Mouse (Mus musculus) myocyte (in vitro differentiated cells): ENCODE measurements around the gene St3gal4. TPM values are rescaled to one million over a fixed set of nuclear protein-coding genes. Genes with fewer than 3 reads are reported as not detected.

Source experiments
- H3K27me3 ChIP-seq: one replicate; pipeline ENCODE4 v1.6.1; 2011; ENCODE audit not compliant: control insufficient read depth, insufficient read depth, insufficient read length
- H3K36me3 ChIP-seq: one replicate; pipeline ENCODE4 v1.6.1; 2011; ENCODE audit not compliant: control insufficient read depth, insufficient read depth
- H3K4me2 ChIP-seq: one replicate; pipeline ENCODE4 v1.6.1; 2011; ENCODE audit warnings: low read depth, control low read depth
- H3K4me3 ChIP-seq: one replicate; pipeline ENCODE4 v1.5.1; 2011; ENCODE audit warnings: mild to moderate bottlenecking, control low read depth, moderate library complexity
- H3K79me2 ChIP-seq: one replicate; pipeline ENCODE4 v1.6.1; 2011; ENCODE audit not compliant: control insufficient read depth, insufficient read depth
- H3ac ChIP-seq: one replicate; pipeline ENCODE4 v1.6.1; 2011; ENCODE audit not compliant: control insufficient read depth, insufficient read length
- CEBPB ChIP-seq: IDR thresholded peaks from 2 replicates; pipeline ENCODE4 v1.6.1; 2011; ENCODE audit warnings: mild to moderate bottlenecking, moderate library complexity; ENCODE audit not compliant: poor library complexity, insufficient read depth, severe bottlenecking
- E2F4 ChIP-seq: IDR thresholded peaks from one replicate; pipeline ENCODE4 v1.6.1; 2011; ENCODE audit warnings: mild to moderate bottlenecking, control low read depth, moderate library complexity; ENCODE audit not compliant: insufficient read depth
- MAX ChIP-seq: IDR thresholded peaks from one replicate; pipeline ENCODE4 v1.6.1; 2011; ENCODE audit warnings: low read depth, mild to moderate bottlenecking, control low read depth
- MYOD1 ChIP-seq, 3 experiments: IDR thresholded peaks; one replicate each; pipeline ENCODE4 v1.6.1; 2011; ENCODE audit warnings: control low read depth in 2 of 3, low read depth in 2 of 3, mild to moderate bottlenecking in 2 of 3, moderate library complexity in 1 of 3; ENCODE audit not compliant: insufficient read length in 2 of 3, control insufficient read depth in 1 of 3
- MYOG ChIP-seq, 3 experiments: IDR thresholded peaks; one replicate each; pipeline ENCODE4 v1.6.1; 2011; ENCODE audit warnings: control low read depth in 2 of 3, low read depth in 2 of 3, mild to moderate bottlenecking in 2 of 3; ENCODE audit not compliant: insufficient read length in 2 of 3, control insufficient read depth in 1 of 3, insufficient read depth in 1 of 3
- POLR2A ChIP-seq: IDR thresholded peaks from one replicate; pipeline ENCODE4 v1.6.1; 2011; ENCODE audit warnings: low read depth, mild to moderate bottlenecking, control low read depth, moderate library complexity; ENCODE audit not compliant: insufficient read length
- POLR2AphosphoS2 ChIP-seq: IDR thresholded peaks from one replicate; pipeline ENCODE4 v1.6.1; 2011; ENCODE audit warnings: low read depth, control low read depth; ENCODE audit not compliant: insufficient read length
- REST ChIP-seq: IDR thresholded peaks from one replicate; pipeline ENCODE4 v1.6.1; 2011; ENCODE audit warnings: mild to moderate bottlenecking, control low read depth, moderate library complexity; ENCODE audit not compliant: insufficient read depth, insufficient read length
- SRF ChIP-seq: IDR thresholded peaks from one replicate; pipeline ENCODE4 v1.6.1; 2011; ENCODE audit warnings: low read depth; ENCODE audit not compliant: control insufficient read depth, insufficient read length
- TCF12 ChIP-seq: IDR thresholded peaks from one replicate; pipeline ENCODE4 v1.6.1; 2011; ENCODE audit warnings: mild to moderate bottlenecking, control low read depth; ENCODE audit not compliant: poor library complexity, insufficient read depth, severe bottlenecking
- TCF3 ChIP-seq: IDR thresholded peaks from one replicate; pipeline ENCODE4 v1.6.1; 2011; ENCODE audit warnings: low read depth, control low read depth; ENCODE audit not compliant: insufficient read length
- USF1 ChIP-seq: IDR thresholded peaks from one replicate; pipeline ENCODE4 v1.6.1; 2011; ENCODE audit warnings: low read depth, mild to moderate bottlenecking, control low read depth, moderate library complexity
- polyA plus RNA-seq: library from polyadenylated mRNA; unstranded; fragments of >200 nt; fragmentation: generic; extraction: Trizol; gene quantifications from one replicate; pipeline ENCODE4 v1.2.1, GENCODE M21; 2012; ENCODE audit warnings: missing spikeins

Gene St3gal4
- polyA plus RNA-seq, 1 experiment, result 24.0 TPM

DNA sequence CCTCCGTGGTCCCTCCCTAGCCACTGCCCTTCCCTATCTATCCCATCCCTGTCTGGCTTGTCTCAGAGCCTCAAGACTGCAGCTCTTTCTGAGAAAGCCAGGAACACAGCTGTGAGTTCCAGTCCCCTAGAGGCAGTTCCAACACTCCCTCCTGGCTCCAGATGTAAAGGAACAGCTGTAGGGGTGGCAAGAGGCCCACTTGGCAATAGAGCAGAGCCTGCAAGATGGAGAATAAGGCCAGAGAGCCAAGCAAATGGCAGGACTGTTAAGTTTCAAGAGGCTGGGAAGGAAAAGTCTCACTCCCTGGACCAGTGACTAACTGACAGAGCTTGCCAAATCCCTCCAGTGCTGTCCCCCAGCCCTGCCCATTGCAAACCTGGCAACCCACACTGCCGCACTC, 73.3 kb downstream of the St3gal4 start:
- peak overlapping the region; percentile 10 for H3K4me2 ChIP-seq
- TF ChIP-seq TCF12 (peak; percentile 35), REST (no peak), MYOG (IDR thresholded peaks at IDR 0.05; ENCODE audit: control insufficient read depth in 1 of 3, insufficient read depth in 1 of 3, insufficient read length in 2 of 3, low read depth in 2 of 3) (peak in 2 of 3 experiments; percentile 11 to 35), POLR2A (peak; percentile 3), CEBPB (no peak), MYOD1 (IDR thresholded peaks at IDR 0.05; ENCODE audit: control insufficient read depth in 1 of 3, insufficient read length in 2 of 3, low read depth in 2 of 3) (peak in 2 of 3 experiments; percentile 26 to 48)
- no peak overlapping the region for H3K4me3 ChIP-seq
- H3K27me3 ChIP-seq, result no peaks in the 10 kb centered on the region
- no peak overlapping the region for H3ac ChIP-seq
- no peaks in the 10 kb centered on the region for H3K79me2 ChIP-seq
- no peaks in the 10 kb centered on the region for H3K36me3 ChIP-seq

DNA sequence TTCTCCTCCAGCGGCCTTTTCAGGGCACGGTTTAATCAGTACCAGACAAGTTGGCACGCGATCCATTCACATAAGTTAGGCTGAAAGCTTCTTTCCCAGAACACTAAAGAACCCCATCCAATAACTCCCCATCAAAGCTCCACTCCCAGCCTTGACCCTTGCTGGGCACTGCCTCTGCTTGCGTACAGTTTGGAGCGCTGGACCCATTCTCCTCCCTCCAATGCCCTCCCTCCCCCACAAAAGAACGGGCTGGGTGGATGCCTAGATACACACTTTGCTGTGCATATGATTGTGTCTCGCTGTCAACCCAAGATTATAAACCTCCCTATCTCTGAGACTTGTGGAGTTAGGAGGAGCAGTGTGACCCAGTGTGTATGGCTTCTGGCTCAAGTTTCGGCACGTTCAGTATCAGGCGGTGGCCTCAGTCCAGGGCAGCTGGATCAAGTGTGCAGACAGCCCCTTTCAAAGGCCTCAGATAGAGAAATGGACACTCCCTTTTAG, 74.0 kb downstream of the St3gal4 start:
- no peak overlapping the region for H3K4me2 ChIP-seq
- no peak overlapping the region for H3K4me3 ChIP-seq
- H3K79me2 ChIP-seq, result no peaks in the 10 kb centered on the region
- H3K36me3 ChIP-seq, result no peaks in the 10 kb centered on the region
- H3ac ChIP-seq, result no peak overlapping the region
- H3K27me3 ChIP-seq, result no peaks in the 10 kb centered on the region
- TF ChIP-seq MAX, result no peak
- TF ChIP-seq MYOG (IDR thresholded peaks at IDR 0.05; ENCODE audit: control insufficient read depth in 1 of 3, insufficient read depth in 1 of 3, insufficient read length in 2 of 3, low read depth in 2 of 3), result peak in 1 of 3 experiments; percentile 19

DNA sequence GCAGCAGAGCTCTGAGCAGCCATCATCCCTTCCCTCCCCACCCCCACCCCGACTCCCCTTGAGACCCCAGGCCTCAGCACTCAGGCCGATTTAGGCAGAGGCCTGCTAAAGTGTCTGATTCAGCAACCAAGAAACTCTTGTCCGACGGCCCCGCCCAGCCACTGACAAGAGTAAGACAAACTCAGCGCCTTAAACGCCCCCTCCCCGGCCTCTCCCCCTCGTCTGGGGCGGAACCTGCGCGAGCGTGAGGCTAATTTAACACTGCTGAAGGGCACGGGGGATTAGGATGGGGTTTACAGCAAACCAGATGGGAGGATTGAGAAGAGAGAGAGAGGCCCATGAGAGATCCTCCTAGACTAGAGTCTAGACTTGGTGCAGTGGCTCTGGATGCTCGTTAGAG, 74.6 kb downstream of the St3gal4 start:
- no peak overlapping the region for H3K4me2 ChIP-seq
- no peaks in the 10 kb centered on the region for H3K79me2 ChIP-seq
- no peaks in the 10 kb centered on the region for H3K36me3 ChIP-seq
- no peak overlapping the region for H3K4me3 ChIP-seq
- TF ChIP-seq CEBPB (no peak), USF1 (no peak), MYOG (IDR thresholded peaks at IDR 0.05; ENCODE audit: control insufficient read depth in 1 of 3, insufficient read depth in 1 of 3, insufficient read length in 2 of 3, low read depth in 2 of 3) (no peak), E2F4 (no peak), POLR2A (no peak), TCF12 (no peak), MYOD1 (IDR thresholded peaks at IDR 0.05; ENCODE audit: control insufficient read depth in 1 of 3, insufficient read length in 2 of 3, low read depth in 2 of 3) (no peak), MAX (no peak), TCF3 (no peak), POLR2AphosphoS2 (no peak), SRF (no peak), REST (no peak)
- no peaks in the 10 kb centered on the region for H3K27me3 ChIP-seq
- no peak overlapping the region for H3ac ChIP-seq

DNA sequence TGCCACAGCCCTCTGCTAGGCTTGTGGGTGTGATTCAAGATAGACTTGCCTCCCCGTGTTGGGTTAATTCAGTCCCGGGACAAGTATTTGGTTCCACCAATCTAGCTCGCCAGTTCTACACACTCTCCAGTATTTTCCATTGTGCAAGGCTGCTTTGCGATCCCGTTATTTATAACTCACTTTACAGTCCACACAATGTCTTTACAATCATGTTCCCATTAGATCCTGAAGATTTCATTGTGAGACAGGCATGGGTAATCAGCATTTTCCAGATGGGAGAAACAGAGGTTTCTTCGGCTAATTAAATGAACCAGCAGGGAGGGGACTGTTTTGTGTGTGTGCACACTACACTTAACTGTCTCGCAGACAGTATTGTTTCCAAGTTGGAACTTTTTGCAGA, 75.4 kb downstream of the St3gal4 start:
- no peak for TF ChIP-seq E2F4
- TF ChIP-seq MAX, result no peak
- no peak for TF ChIP-seq USF1
- TF ChIP-seq TCF12, result no peak
- TF ChIP-seq MYOD1 (IDR thresholded peaks at IDR 0.05; ENCODE audit: control insufficient read depth in 1 of 3, insufficient read length in 2 of 3, low read depth in 2 of 3), result no peak
- TF ChIP-seq MYOG (IDR thresholded peaks at IDR 0.05; ENCODE audit: control insufficient read depth in 1 of 3, insufficient read depth in 1 of 3, insufficient read length in 2 of 3, low read depth in 2 of 3), result no peak
- TF ChIP-seq TCF3, result no peak
- no peak overlapping the region for H3ac ChIP-seq
- no peaks in the 10 kb centered on the region for H3K27me3 ChIP-seq
- peak overlapping the region; percentile 57 for H3K4me2 ChIP-seq
- H3K79me2 ChIP-seq, result no peaks in the 10 kb centered on the region
- no peak overlapping the region for H3K4me3 ChIP-seq
- H3K36me3 ChIP-seq, result no peaks in the 10 kb centered on the region

DNA sequence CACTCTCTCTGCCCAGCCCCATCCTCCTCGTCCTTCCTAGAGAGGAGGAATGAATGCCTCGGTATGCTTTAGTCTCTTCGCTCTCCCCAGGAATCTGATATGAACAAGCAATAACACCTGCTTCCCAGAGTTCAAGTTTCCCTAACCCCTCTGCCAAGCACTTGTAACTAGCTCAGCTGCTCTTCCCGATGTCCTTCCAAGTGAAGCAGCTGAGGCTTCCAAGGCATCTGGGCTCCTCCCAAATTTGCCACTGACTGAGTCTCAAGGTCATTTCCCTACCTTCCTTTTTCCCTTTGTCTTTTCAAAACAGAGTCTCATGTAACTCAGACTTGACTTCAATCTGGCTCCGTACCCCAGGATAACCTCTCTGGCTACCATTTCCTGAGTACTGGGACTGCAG, 77.6 kb downstream of the St3gal4 start:
- Histone ChIP-seq H3K4me2 (no peak overlapping the region), H3K79me2 (no peaks in the 10 kb centered on the region), H3K4me3 (no peak overlapping the region), H3K36me3 (no peaks in the 10 kb centered on the region), H3K27me3 (no peaks in the 10 kb centered on the region), H3ac (no peak overlapping the region)
- TF ChIP-seq POLR2AphosphoS2 (no peak), TCF3 (peak; percentile 80), USF1 (no peak), TCF12 (peak; percentile 94), POLR2A (no peak), CEBPB (no peak), SRF (no peak), MYOG (IDR thresholded peaks at IDR 0.05; ENCODE audit: control insufficient read depth in 1 of 3, insufficient read depth in 1 of 3, insufficient read length in 2 of 3, low read depth in 2 of 3) (peak; percentile 55 to 100 (median 94)), E2F4 (no peak), MYOD1 (IDR thresholded peaks at IDR 0.05; ENCODE audit: control insufficient read depth in 1 of 3, insufficient read length in 2 of 3, low read depth in 2 of 3) (peak; percentile 88 to 91 (median 89)), REST (no peak), MAX (no peak)
